Mouse (Mus musculus) heart, embryonic 14.5 days (tissue): ENCODE measurements at regions not wholly inside any gene's neighbourhood (a gene's known extent, or its start where the extent isn't known, plus 50 kb on each side); places are given as distances from the start of the nearest gene placed in this dataset.

Experiments used
- ATAC-seq: fragments of 200-750 bp; cut with Nextera tagmentation; 2 replicates; pipeline ENCODE4 v1.8.0; 2017; ENCODE audit warnings: low read depth, moderate TSS enrichment; ENCODE audit not compliant: insufficient number of reproducible peaks, insufficient read depth, low FRiP score
- H3K27ac ChIP-seq, 2 experiments: fragments of 200-500 bp in 1 of 2; fragments of 300-500 bp in 1 of 2; sonication (generic) in 1 of 2; replicated peaks in 1 of 2; 2 replicates each; pipeline ENCODE4 v1.5.1; 2012 to 2014; ENCODE audit warnings: low read depth in 2 of 2, low read length in 2 of 2, control low read depth in 1 of 2, mild to moderate bottlenecking in 1 of 2, mixed read lengths in 1 of 2; ENCODE audit not compliant: control insufficient read depth in 1 of 2, insufficient read depth in 1 of 2
- H3K27me3 ChIP-seq: fragments of 300-500 bp; sonication (generic); 2 replicates; pipeline ENCODE4 v1.6.1; 2014; ENCODE audit warnings: mild to moderate bottlenecking, low read length, control low read depth; ENCODE audit not compliant: control insufficient read depth, insufficient read depth
- H3K36me3 ChIP-seq: fragments of 300-500 bp; sonication (generic); 2 replicates; pipeline ENCODE4 v1.6.1; 2014; ENCODE audit warnings: mild to moderate bottlenecking, control low read depth, low read length, mixed read lengths; ENCODE audit not compliant: control insufficient read depth, insufficient read depth
- H3K4me1 ChIP-seq, 2 experiments: fragments of 200-500 bp in 1 of 2; fragments of 300-500 bp in 1 of 2; sonication (generic) in 1 of 2; 2 replicates each; pipeline ENCODE4 v1.6.1; 2012 to 2014; ENCODE audit warnings: low read length in 2 of 2, control low read depth in 1 of 2, mixed read lengths in 1 of 2; ENCODE audit not compliant: control insufficient read depth in 2 of 2, insufficient read depth in 2 of 2
- H3K4me2 ChIP-seq: fragments of 300-500 bp; sonication (generic); 2 replicates; pipeline ENCODE4 v1.6.1; 2014; ENCODE audit warnings: mild to moderate bottlenecking, low read length
- H3K4me3 ChIP-seq, 2 experiments: fragments of 200-500 bp in 1 of 2; fragments of 300-500 bp in 1 of 2; sonication (generic) in 1 of 2; 2 replicates each; pipeline ENCODE4 v1.5.1; 2012 to 2014; ENCODE audit warnings: low read length in 2 of 2, mild to moderate bottlenecking in 2 of 2, control low read depth in 1 of 2, low read depth in 1 of 2, moderate library complexity in 1 of 2; ENCODE audit not compliant: control insufficient read depth in 1 of 2, insufficient read depth in 1 of 2
- H3K9ac ChIP-seq: fragments of 300-500 bp; sonication (generic); 2 replicates; pipeline ENCODE4 v1.6.1; 2014; ENCODE audit warnings: mild to moderate bottlenecking, low read length
- H3K9me3 ChIP-seq: fragments of 300-500 bp; sonication (generic); 2 replicates; pipeline ENCODE4 v1.6.1; 2016; ENCODE audit warnings: low read length, control low read depth; ENCODE audit not compliant: control insufficient read depth
- WGBS: fragments of 180-500 bp; shearing (Covaris S2); extraction: QIAGEN DNeasy Blood & Tissue Kit; methylation state at CpG from one replicate; pipeline ENCODE4 v1.1.7; 2014; 5-methylcytosine and 5-hydroxymethylcytosine counted together

- Histone ChIP-seq H3K4me1 (peaks cover 3 to 16% of the 10 kb centered on the region in 2 experiments), H3K27ac (peak overlapping the region; percentile 20 to 49; a peak in 3 of 4 replicates), H3K9me3 (no peaks in the 10 kb centered on the region), H3K4me3 (no peak overlapping the region), H3K27me3 (no peaks in the 10 kb centered on the region), H3K36me3 (no peaks in the 10 kb centered on the region), H3K9ac (peak overlapping the region; percentile 16; the same call in 1 of the 2 replicates), H3K4me2 (peak overlapping the region; percentile 5; the same call in 1 of the 2 replicates)
- ATAC-seq, result no peak
- WGBS, result 86% methylated on average over 19 of the region's 19 CpGs
Measured at GRCm38 (mm10) chr5:148741267-148742004, 187.7 kb downstream of the Katnal1 start.

- Histone ChIP-seq H3K4me2 (peak overlapping the region; percentile 5; the same call in 1 of the 2 replicates), H3K9ac (peak overlapping the region; percentile 16), H3K4me3 (no peak overlapping the region), H3K27me3 (no peaks in the 10 kb centered on the region), H3K4me1 (peaks cover 3 to 16% of the 10 kb centered on the region in 2 experiments), H3K36me3 (no peaks in the 10 kb centered on the region), H3K9me3 (no peaks in the 10 kb centered on the region), H3K27ac (peak overlapping the region; percentile 20 to 49; a peak in 3 of 4 replicates)
- 0 out of 2 replicates have a peak, but pooled peaks have one; percentile 20 for ATAC-seq
- 55% methylated on average over 15 of the region's 15 CpGs for WGBS
Measured at GRCm38 (mm10) chr5:148740366-148741266, 188.0 kb upstream of the Ubl3 start.

- ATAC-seq, result no peak
- peaks cover 3 to 16% of the 10 kb centered on the region in 2 experiments for H3K4me1 ChIP-seq
- H3K36me3 ChIP-seq, result no peaks in the 10 kb centered on the region
- H3K9me3 ChIP-seq, result no peaks in the 10 kb centered on the region
- H3K4me3 ChIP-seq, result no peak overlapping the region
- no peak overlapping the region for H3K27ac ChIP-seq
- no peak overlapping the region for H3K4me2 ChIP-seq
- 99% methylated on average over 2 of the region's 2 CpGs for WGBS
- H3K9ac ChIP-seq, result no peak overlapping the region
- no peaks in the 10 kb centered on the region for H3K27me3 ChIP-seq
Measured at GRCm38 (mm10) chr5:148739672-148740071, 187.1 kb upstream of the Ubl3 start.

GRCm38 (mm10) chr5:148739141-148739540, 186.6 kb upstream of the Ubl3 start:
- Histone ChIP-seq H3K9me3 (no peaks in the 10 kb centered on the region), H3K36me3 (no peaks in the 10 kb centered on the region), H3K4me2 (no peak overlapping the region), H3K9ac (no peak overlapping the region), H3K27ac (no peak overlapping the region), H3K27me3 (no peaks in the 10 kb centered on the region), H3K4me1 (peaks cover 3 to 16% of the 10 kb centered on the region in 2 experiments), H3K4me3 (no peak overlapping the region)
- ATAC-seq, result no peak
- 60% methylated on average over 3 of the region's 3 CpGs for WGBS

GRCm38 (mm10) chr5:148729541-148729940, 177.0 kb upstream of the Ubl3 start:
- H3K9me3 ChIP-seq, result no peaks in the 10 kb centered on the region
- H3K27me3 ChIP-seq, result no peaks in the 10 kb centered on the region
- H3K9ac ChIP-seq, result no peak overlapping the region
- H3K4me2 ChIP-seq, result no peak overlapping the region
- H3K4me1 ChIP-seq, result peaks cover 0 to 3% of the 10 kb centered on the region in 2 experiments; a peak in 1 of 4 replicates
- H3K36me3 ChIP-seq, result no peaks in the 10 kb centered on the region
- WGBS, result 42% methylated on average over 15 of the region's 15 CpGs
- H3K27ac ChIP-seq, result no peak overlapping the region
- no peak overlapping the region for H3K4me3 ChIP-seq
- no peak for ATAC-seq

- 80% methylated on average over 1 of the region's 1 CpGs for WGBS
Measured at GRCm38 (mm10) chr5:148728492-148728891, 175.9 kb upstream of the Ubl3 start.

GRCm38 (mm10) chr5:148726442-148726841, 173.9 kb upstream of the Ubl3 start:
- Histone ChIP-seq H3K4me1 (peaks cover 0 to 3% of the 10 kb centered on the region in 2 experiments; a peak in 1 of 4 replicates), H3K36me3 (no peaks in the 10 kb centered on the region), H3K4me2 (no peak overlapping the region), H3K4me3 (no peak overlapping the region), H3K27me3 (no peaks in the 10 kb centered on the region), H3K9ac (no peak overlapping the region), H3K27ac (no peak overlapping the region), H3K9me3 (no peaks in the 10 kb centered on the region)
- no peak for ATAC-seq
- 70% methylated on average over 7 of the region's 7 CpGs for WGBS

More at GRCm38 (mm10) chr5:148728492-148728891, 175.9 kb upstream of the Ubl3 start:
- no peaks in the 10 kb centered on the region for H3K27me3 ChIP-seq
- ATAC-seq, result no peak
- no peak overlapping the region for H3K9ac ChIP-seq
- no peaks in the 10 kb centered on the region for H3K9me3 ChIP-seq
- no peak overlapping the region for H3K4me3 ChIP-seq
- peaks cover 0 to 3% of the 10 kb centered on the region in 2 experiments; a peak in 1 of 4 replicates for H3K4me1 ChIP-seq
- H3K4me2 ChIP-seq, result no peak overlapping the region
- H3K27ac ChIP-seq, result no peak overlapping the region
- H3K36me3 ChIP-seq, result no peaks in the 10 kb centered on the region
